Mouse (Mus musculus) ovary, adult 2 months (tissue): ENCODE data around the gene Tmem9b. TPM values are rescaled to one million over a fixed set of nuclear protein-coding genes. Genes with fewer than 3 reads are reported as not detected.

ENCODE experiments used
- polyA plus RNA-seq: library from polyadenylated mRNA; depleted of rRNA; stranded (reverse); fragments of >200 nt; gene quantifications from 2 replicates; pipeline ENCODE4 v1.2.3, GENCODE M21; 2012; rRNA removed

Tmem9b gene
- polyA plus RNA-seq = 24.8 and 25.9 TPM in 2 replicates

DNA sequence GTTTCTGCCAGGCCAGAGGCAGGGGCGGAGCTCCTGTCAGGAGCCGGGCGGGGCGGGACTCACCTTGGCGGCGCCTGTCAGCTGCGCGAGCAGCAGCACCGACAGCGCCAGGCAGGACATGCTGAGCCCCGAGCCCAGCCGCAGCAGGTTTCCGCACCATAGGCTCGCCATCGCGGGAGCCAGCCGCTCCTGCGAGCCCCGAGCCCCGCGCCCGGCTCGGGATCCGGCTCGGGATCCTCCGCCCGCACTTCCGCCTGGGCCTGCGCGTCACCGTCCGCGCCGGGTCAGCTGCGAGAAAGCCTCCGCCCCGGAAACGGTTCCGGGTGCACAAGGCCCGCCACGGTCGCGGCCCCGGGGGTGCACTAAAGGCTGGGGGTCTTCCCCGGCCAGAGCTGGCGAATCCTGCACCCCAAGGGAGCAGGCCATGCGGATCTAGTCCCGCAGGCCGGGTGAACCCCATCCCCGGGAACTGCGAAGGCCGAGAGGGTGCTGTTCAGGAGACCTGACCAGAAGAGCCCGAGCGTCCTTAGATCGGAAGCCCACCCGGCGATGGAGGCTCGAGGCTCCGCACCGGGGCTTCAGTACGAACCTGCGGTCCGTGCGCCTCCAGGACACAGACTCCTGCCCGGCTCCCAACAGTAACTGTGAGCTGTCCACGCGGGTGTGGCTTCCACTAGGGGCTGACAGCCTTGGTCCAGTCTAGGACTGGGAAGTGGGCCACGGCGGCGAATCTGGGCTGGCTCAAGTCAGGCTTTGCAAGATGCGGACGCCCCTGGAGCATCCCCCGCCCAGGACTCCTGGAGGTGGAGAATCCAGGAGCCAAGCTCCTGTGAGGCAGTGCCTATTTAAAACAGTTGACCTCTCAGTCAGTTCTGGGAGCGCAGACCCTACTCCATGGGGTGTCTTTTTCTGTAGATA lies at the start of gene Tmem9b:
TSS of gene Tmem9b (minus strand) at position 868 of the 918 bp plus-strand sequence.

GRCm38 (mm10) chr7:109781470-109782203 lies 29.0 kb upstream of the Tmem9b start, which contains the start of gene Nrip3:
TSS of gene Nrip3 (minus strand) at chr7:109782025.

DNA sequence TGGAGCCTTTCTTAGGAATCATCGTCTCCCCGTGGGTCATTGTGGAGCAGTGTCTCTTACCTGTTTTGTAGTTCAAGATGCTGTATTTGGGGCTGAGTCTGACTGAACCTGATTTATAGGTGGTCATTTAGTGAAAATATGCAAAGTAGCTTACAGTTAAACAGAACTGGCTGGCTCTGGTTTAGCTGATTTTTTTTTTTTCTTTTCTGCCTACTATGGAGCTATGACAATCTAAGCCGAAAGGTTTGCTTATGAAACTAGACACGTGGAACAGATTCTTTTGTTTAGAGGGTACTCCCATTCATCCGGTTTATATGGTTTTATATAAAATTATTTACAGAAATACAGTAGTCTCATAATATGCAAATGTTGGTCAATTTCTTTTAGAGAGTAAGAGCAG lies 21.0 kb downstream of the Tmem9b start, which contains the start of gene Ascl3:
TSS of gene Ascl3 (minus strand) at position 101 of the 400 bp plus-strand sequence.

GRCm38 (mm10) chr7:109723697-109724096 lies 29.0 kb downstream of the Tmem9b start, which contains the start of gene BC051019:
TSS of gene BC051019 (minus strand) at chr7:109723850.

GRCm38 (mm10) chr7:109703190-109704015 lies 49.3 kb downstream of the Tmem9b start, which contains the start of the genes St5 and Akip1:
TSS of gene St5 (minus strand) at chr7:109703605.
TSS of gene Akip1 (plus strand) at chr7:109703690.

Other genes with a start within 250 kb of the Tmem9b start
- gene Trim66, start 244.7 kb downstream of the Tmem9b start, polyA plus RNA-seq = 0.29 and 0.31 TPM in 2 replicates
- gene Rpl27a, start 233.7 kb downstream of the Tmem9b start, polyA plus RNA-seq = 707 and 743 TPM in 2 replicates
- 65.5 and 73.8 TPM in 2 replicates for gene St5, start 49.3 kb downstream of the Tmem9b start, polyA plus RNA-seq
- gene Akip1, start 49.2 kb downstream of the Tmem9b start, polyA plus RNA-seq = 11.1 and 13.8 TPM in 2 replicates
- 12.5 and 13.2 TPM in 2 replicates for gene BC051019, start 29.0 kb downstream of the Tmem9b start, polyA plus RNA-seq
- gene Ascl3, start 21.1 kb downstream of the Tmem9b start, polyA plus RNA-seq = 0.26 TPM in 1 of 2 replicates, not detected in the other
- 0.05 and 0.63 TPM in 2 replicates for gene Nrip3, start 29.1 kb upstream of the Tmem9b start, polyA plus RNA-seq
- 2.0 TPM in 2 replicates for gene Scube2, start 112.8 kb upstream of the Tmem9b start, polyA plus RNA-seq
- 111 and 113 TPM in 2 replicates for gene Dennd5a, start 207.6 kb upstream of the Tmem9b start, polyA plus RNA-seq
- gene Tmem41b, start 234.1 kb upstream of the Tmem9b start, polyA plus RNA-seq = 18.5 and 20.0 TPM in 2 replicates